Mouse (Mus musculus) heart, embryonic 14.5 days (tissue): Measurements from ENCODE around the gene Birc7. TPM values are rescaled to one million over a fixed set of nuclear protein-coding genes. Genes with fewer than 3 reads are reported as not detected.

Experiments used
- ATAC-seq: fragments of 200-750 bp; cut with Nextera tagmentation; 2 replicates; pipeline ENCODE4 v1.8.0; 2017; ENCODE audit warnings: low read depth, moderate TSS enrichment; ENCODE audit not compliant: insufficient number of reproducible peaks, insufficient read depth, low FRiP score
- H3K27ac ChIP-seq, 2 experiments: fragments of 200-500 bp in 1 of 2; fragments of 300-500 bp in 1 of 2; sonication (generic) in 1 of 2; replicated peaks in 1 of 2; 2 replicates each; pipeline ENCODE4 v1.5.1; 2012 to 2014; ENCODE audit warnings: low read depth in 2 of 2, low read length in 2 of 2, control low read depth in 1 of 2, mild to moderate bottlenecking in 1 of 2, mixed read lengths in 1 of 2; ENCODE audit not compliant: control insufficient read depth in 1 of 2, insufficient read depth in 1 of 2
- H3K27me3 ChIP-seq: fragments of 300-500 bp; sonication (generic); 2 replicates; pipeline ENCODE4 v1.6.1; 2014; ENCODE audit warnings: mild to moderate bottlenecking, low read length, control low read depth; ENCODE audit not compliant: control insufficient read depth, insufficient read depth
- H3K36me3 ChIP-seq: fragments of 300-500 bp; sonication (generic); 2 replicates; pipeline ENCODE4 v1.6.1; 2014; ENCODE audit warnings: mild to moderate bottlenecking, control low read depth, low read length, mixed read lengths; ENCODE audit not compliant: control insufficient read depth, insufficient read depth
- H3K4me1 ChIP-seq, 2 experiments: fragments of 200-500 bp in 1 of 2; fragments of 300-500 bp in 1 of 2; sonication (generic) in 1 of 2; 2 replicates each; pipeline ENCODE4 v1.6.1; 2012 to 2014; ENCODE audit warnings: low read length in 2 of 2, control low read depth in 1 of 2, mixed read lengths in 1 of 2; ENCODE audit not compliant: control insufficient read depth in 2 of 2, insufficient read depth in 2 of 2
- H3K4me2 ChIP-seq: fragments of 300-500 bp; sonication (generic); 2 replicates; pipeline ENCODE4 v1.6.1; 2014; ENCODE audit warnings: mild to moderate bottlenecking, low read length
- H3K4me3 ChIP-seq, 2 experiments: fragments of 200-500 bp in 1 of 2; fragments of 300-500 bp in 1 of 2; sonication (generic) in 1 of 2; 2 replicates each; pipeline ENCODE4 v1.5.1; 2012 to 2014; ENCODE audit warnings: low read length in 2 of 2, mild to moderate bottlenecking in 2 of 2, control low read depth in 1 of 2, low read depth in 1 of 2, moderate library complexity in 1 of 2; ENCODE audit not compliant: control insufficient read depth in 1 of 2, insufficient read depth in 1 of 2
- H3K9ac ChIP-seq: fragments of 300-500 bp; sonication (generic); 2 replicates; pipeline ENCODE4 v1.6.1; 2014; ENCODE audit warnings: mild to moderate bottlenecking, low read length
- H3K9me3 ChIP-seq: fragments of 300-500 bp; sonication (generic); 2 replicates; pipeline ENCODE4 v1.6.1; 2016; ENCODE audit warnings: low read length, control low read depth; ENCODE audit not compliant: control insufficient read depth
- WGBS: fragments of 180-500 bp; shearing (Covaris S2); extraction: QIAGEN DNeasy Blood & Tissue Kit; methylation state at CpG from one replicate; pipeline ENCODE4 v1.1.7; 2014; 5-methylcytosine and 5-hydroxymethylcytosine counted together
- polyA plus RNA-seq: library from polyadenylated mRNA; unstranded; fragments of >200 nt; fragmentation: Nextera tagmentation; extraction: Ambion mirVana; gene quantifications from 2 replicates; pipeline ENCODE4 v1.2.1, GENCODE M21; 2014

Gene Birc7
- polyA plus RNA-seq, 1 experiment from 2014 or later, result not detected

GRCm38 (mm10) chr2:180915886-180916433 lies 12.9 kb upstream of the Birc7 start:
- no peak overlapping the region for H3K9ac ChIP-seq
- H3K4me2 ChIP-seq, result no peak overlapping the region
- peaks cover 0 to 24% of the 10 kb centered on the region in 2 experiments; a peak in 3 of 4 replicates for H3K4me1 ChIP-seq
- no peaks in the 10 kb centered on the region for H3K9me3 ChIP-seq
- no peaks in the 10 kb centered on the region for H3K27me3 ChIP-seq
- peaks cover 77% of the 10 kb centered on the region for H3K36me3 ChIP-seq
- ATAC-seq, result no peak
- no peak overlapping the region for H3K4me3 ChIP-seq
- WGBS, result 44% methylated on average over 3 of the region's 3 CpGs
- H3K27ac ChIP-seq, result no peak overlapping the region; a peak in 1 of 4 replicates

- H3K36me3 ChIP-seq, result peaks cover 36% of the 10 kb centered on the region
- ATAC-seq, result peak; percentile 45
- peak overlapping the region; percentile 87 to 92 for H3K4me3 ChIP-seq
- H3K9me3 ChIP-seq, result no peaks in the 10 kb centered on the region
- H3K4me1 ChIP-seq, result peaks cover 2 to 20% of the 10 kb centered on the region in 2 experiments
- peak overlapping the region; percentile 99 for H3K9ac ChIP-seq
- WGBS, result under 1% methylated on average over 60 of the region's 61 CpGs
- H3K27ac ChIP-seq, result peak overlapping the region; percentile 36 to 72
- no peaks in the 10 kb centered on the region for H3K27me3 ChIP-seq
- H3K4me2 ChIP-seq, result peak overlapping the region; percentile 70
Measured at GRCm38 (mm10) chr2:180919913-180920809, 8.7 kb upstream of the Birc7 start.

GRCm38 (mm10) chr2:180920810-180921400 lies 7.9 kb upstream of the Birc7 start, which contains the start of gene Ythdf1:
Gene Ythdf1, minus strand, starts transcription at chr2:180920949.
- Histone ChIP-seq H3K36me3 (peaks cover 31% of the 10 kb centered on the region), H3K9me3 (no peaks in the 10 kb centered on the region), H3K27ac (peak within 1 kb of the TSS; percentile 36 to 72), H3K4me3 (peak within 1 kb of the TSS; percentile 87 to 92), H3K9ac (peak within 1 kb of the TSS; percentile 99), H3K4me1 (peaks cover 2 to 13% of the 10 kb centered on the region in 2 experiments), H3K4me2 (peak within 1 kb of the TSS; percentile 70), H3K27me3 (no peaks in the 10 kb centered on the region)
- ATAC-seq, result peak; percentile 95
- under 1% methylated on average over 55 of the region's 56 CpGs for WGBS

GRCm38 (mm10) chr2:180922739-180923138 lies 6.1 kb upstream of the Birc7 start:
- H3K4me1 ChIP-seq, result peaks cover 2 to 7% of the 10 kb centered on the region in 2 experiments
- no peak overlapping the region for H3K4me3 ChIP-seq
- no peak overlapping the region for H3K9ac ChIP-seq
- H3K27me3 ChIP-seq, result no peaks in the 10 kb centered on the region
- 85% methylated on average over 6 of the region's 6 CpGs for WGBS
- H3K27ac ChIP-seq, result no peak overlapping the region
- no peak overlapping the region for H3K4me2 ChIP-seq
- H3K36me3 ChIP-seq, result peaks cover 12% of the 10 kb centered on the region
- H3K9me3 ChIP-seq, result no peaks in the 10 kb centered on the region
- ATAC-seq, result no peak

- no peaks in the 10 kb centered on the region for H3K9me3 ChIP-seq
- H3K27me3 ChIP-seq, result no peaks in the 10 kb centered on the region
- no peak overlapping the region for H3K4me3 ChIP-seq
- WGBS, result 7% methylated on average over 4 of the region's 4 CpGs
- no peak overlapping the region for H3K9ac ChIP-seq
- no peaks in the 10 kb centered on the region for H3K36me3 ChIP-seq
- peaks cover 0 to 2% of the 10 kb centered on the region in 2 experiments; a peak in 2 of 4 replicates for H3K4me1 ChIP-seq
- H3K4me2 ChIP-seq, result no peak overlapping the region
- ATAC-seq, result no peak
- H3K27ac ChIP-seq, result no peak overlapping the region
Measured at GRCm38 (mm10) chr2:180925176-180925575, 3.6 kb upstream of the Birc7 start.

GRCm38 (mm10) chr2:180932418-180932817 lies 3.6 kb downstream of the Birc7 start:
- H3K4me2 ChIP-seq, result no peak overlapping the region
- no peaks in the 10 kb centered on the region for H3K9me3 ChIP-seq
- no peaks in the 10 kb centered on the region; a peak in 1 of 4 replicates for H3K4me1 ChIP-seq
- no peak overlapping the region for H3K9ac ChIP-seq
- no peak overlapping the region for H3K4me3 ChIP-seq
- WGBS, result 63% methylated on average over 1 of the region's 1 CpGs
- peaks cover 3% of the 10 kb centered on the region; the same call in 1 of the 2 replicates for H3K36me3 ChIP-seq
- H3K27ac ChIP-seq, result no peak overlapping the region
- ATAC-seq, result no peak
- H3K27me3 ChIP-seq, result 0 out of 2 replicates have a peak, but pooled peaks cover 6% of the 10 kb centered on the region

GRCm38 (mm10) chr2:180940187-180940586 lies 11.4 kb downstream of the Birc7 start:
- no peak overlapping the region for H3K27ac ChIP-seq
- H3K4me1 ChIP-seq, result peaks cover 6 to 10% of the 10 kb centered on the region in 2 experiments; a peak in 3 of 4 replicates
- no peak overlapping the region for H3K4me2 ChIP-seq
- no peaks in the 10 kb centered on the region for H3K9me3 ChIP-seq
- no peak for ATAC-seq
- no peak overlapping the region for H3K4me3 ChIP-seq
- H3K36me3 ChIP-seq, result peaks cover 3% of the 10 kb centered on the region; the same call in 1 of the 2 replicates
- no peaks in the 10 kb centered on the region for H3K27me3 ChIP-seq
- no peak overlapping the region for H3K9ac ChIP-seq
